Mouse (Mus musculus): ENCODE measurements around the gene Nsmce3.

DNA sequence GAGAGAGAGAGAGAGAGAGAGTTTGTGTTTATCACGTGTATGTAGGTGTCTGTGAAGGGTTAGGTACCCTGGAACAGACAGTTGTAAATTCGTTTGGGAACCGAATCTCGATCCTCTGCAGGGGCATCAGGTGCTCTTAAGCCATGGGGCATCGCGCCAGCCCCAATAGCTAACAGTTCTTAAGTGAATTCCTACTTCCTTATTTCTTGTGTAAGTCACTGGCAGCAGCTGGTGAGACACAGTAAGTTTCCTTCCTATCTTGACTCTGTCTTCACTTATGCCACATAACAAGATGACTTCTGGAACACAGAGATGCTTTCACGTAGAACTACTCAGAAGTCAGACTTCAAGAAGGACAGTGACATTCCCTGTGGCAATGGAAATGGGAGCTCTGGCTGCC is 8.6 kb upstream of the Nsmce3 start:
- TF ChIP-seq CTCF (IDR thresholded peaks at IDR 0.05; ENCODE audit: control insufficient read depth, insufficient read depth, low read length) (no peak), POLR2A (IDR thresholded peaks at IDR 0.05; ENCODE audit: borderline replicate concordance, control insufficient read depth, low read depth, low read length) (no peak)

All from bone marrow, adult 2 months (tissue).